Mouse (Mus musculus) hindbrain, embryonic 12.5 days (tissue): ENCODE measurements around the gene Gng12. TPM values are rescaled to one million over a fixed set of nuclear protein-coding genes. Genes with fewer than 3 reads are reported as not detected.
"Not testable (repeated sequence)": the region's sequence is repeated elsewhere in the genome, so short reads cannot be mapped to it uniquely, and the experiment has no call there.

ENCODE experiments used
- ATAC-seq: fragments of 200-750 bp; cut with Nextera tagmentation; 2 replicates; pipeline ENCODE4 v1.8.0; 2017; ENCODE audit warnings: moderate TSS enrichment; ENCODE audit not compliant: low FRiP score
- H3K27ac ChIP-seq: fragments of 300-500 bp; sonication (generic); 2 replicates; pipeline ENCODE4 v1.5.1; 2016; ENCODE audit warnings: mild to moderate bottlenecking
- H3K27me3 ChIP-seq: fragments of 300-500 bp; sonication (generic); 2 replicates; pipeline ENCODE4 v1.6.1; 2016; ENCODE audit warnings: mild to moderate bottlenecking
- H3K36me3 ChIP-seq: fragments of 300-500 bp; sonication (generic); 2 replicates; pipeline ENCODE4 v1.6.1; 2016; ENCODE audit warnings: mild to moderate bottlenecking
- H3K4me1 ChIP-seq: fragments of 300-500 bp; sonication (generic); 2 replicates; pipeline ENCODE4 v1.6.1; 2016
- H3K4me2 ChIP-seq: fragments of 300-500 bp; sonication (generic); replicated peaks from 2 replicates; pipeline ENCODE4 v1.6.1; 2016; ENCODE audit warnings: mild to moderate bottlenecking
- H3K4me3 ChIP-seq: fragments of 300-500 bp; sonication (generic); 2 replicates; pipeline ENCODE4 v1.5.1; 2016; ENCODE audit warnings: mild to moderate bottlenecking
- H3K9ac ChIP-seq: fragments of 300-500 bp; sonication (generic); 2 replicates; pipeline ENCODE4 v1.6.1; 2016; ENCODE audit warnings: mild to moderate bottlenecking, moderate library complexity
- H3K9me3 ChIP-seq: fragments of 300-500 bp; sonication (generic); replicated peaks from 2 replicates; pipeline ENCODE4 v1.6.1; 2016; ENCODE audit warnings: mild to moderate bottlenecking
- WGBS: fragments of 180-500 bp; shearing (Covaris S2); methylation state at CpG from one replicate; pipeline ENCODE4 v1.1.7; 2016; 5-methylcytosine and 5-hydroxymethylcytosine counted together
- polyA plus RNA-seq: library from polyadenylated mRNA; unstranded; fragments of >200 nt; fragmentation: Nextera tagmentation; extraction: Ambion mirVana; gene quantifications from 2 replicates; pipeline ENCODE4 v1.2.1, GENCODE M21; 2016

The Gng12 gene
- polyA plus RNA-seq, result 44.1 and 48.7 TPM in 2 replicates

- H3K9ac ChIP-seq, result peak within 1 kb of the TSS; percentile 74
- H3K27me3 ChIP-seq, result no peaks in the 10 kb centered on the region; the same call in 1 of the 2 replicates
- H3K36me3 ChIP-seq, result no peaks in the 10 kb centered on the region
- peak; percentile 92 for ATAC-seq
- H3K4me3 ChIP-seq, result peak within 1 kb of the TSS; percentile 74
- H3K4me1 ChIP-seq, result peaks cover 11% of the 10 kb centered on the region; the same call in 1 of the 2 replicates
- no peaks in the 10 kb centered on the region for H3K9me3 ChIP-seq
- H3K4me2 ChIP-seq, result peak within 1 kb of the TSS; percentile 70
- no peak within 1 kb of the TSS for H3K27ac ChIP-seq
- under 1% methylated on average over 90 of the region's 98 CpGs for WGBS
These were observed at the start of gene Gng12 for GRCm38 (mm10) chr6:66896119-66896920. Gene Gng12 (plus strand): TSS chr6:66896397.

GRCm38 (mm10) chr6:66848936-66849335 is 47.3 kb upstream of the Gng12 start:
- Histone ChIP-seq H3K4me2 (no peak overlapping the region), H3K4me1 (no peaks in the 10 kb centered on the region), H3K27me3 (no peaks in the 10 kb centered on the region), H3K4me3 (no peak overlapping the region), H3K36me3 (no peaks in the 10 kb centered on the region), H3K9ac (no peak overlapping the region), H3K27ac (no peak overlapping the region), H3K9me3 (no peaks in the 10 kb centered on the region)
- ATAC-seq, result no peak
- 50% methylated on average over 4 of the region's 4 CpGs for WGBS

GRCm38 (mm10) chr6:66856236-66856635 is 40.0 kb upstream of the Gng12 start:
- H3K9ac ChIP-seq, result no peak overlapping the region
- no peaks in the 10 kb centered on the region for H3K9me3 ChIP-seq
- no peak overlapping the region for H3K27ac ChIP-seq
- no peaks in the 10 kb centered on the region for H3K36me3 ChIP-seq
- no peaks in the 10 kb centered on the region for H3K27me3 ChIP-seq
- H3K4me3 ChIP-seq, result no peak overlapping the region
- no peak overlapping the region for H3K4me2 ChIP-seq
- no peak for ATAC-seq
- H3K4me1 ChIP-seq, result no peaks in the 10 kb centered on the region

- Histone ChIP-seq H3K36me3 (no peaks in the 10 kb centered on the region), H3K4me3 (no peak overlapping the region), H3K4me1 (no peaks in the 10 kb centered on the region), H3K9ac (no peak overlapping the region), H3K4me2 (no peak overlapping the region), H3K27ac (no peak overlapping the region), H3K9me3 (no peaks in the 10 kb centered on the region), H3K27me3 (no peaks in the 10 kb centered on the region)
- no peak for ATAC-seq
- WGBS, result 79% methylated on average over 1 of the region's 1 CpGs
These were observed 37.8 kb upstream of the Gng12 start for GRCm38 (mm10) chr6:66858356-66858755.

- H3K9me3 ChIP-seq, result no peaks in the 10 kb centered on the region
- H3K4me3 ChIP-seq, result no peak overlapping the region
- no peaks in the 10 kb centered on the region for H3K4me1 ChIP-seq
- no peaks in the 10 kb centered on the region for H3K27me3 ChIP-seq
- no peaks in the 10 kb centered on the region for H3K36me3 ChIP-seq
- no peak for ATAC-seq
- H3K9ac ChIP-seq, result no peak overlapping the region
- no peak overlapping the region for H3K4me2 ChIP-seq
- no peak overlapping the region for H3K27ac ChIP-seq
These were observed 36.8 kb upstream of the Gng12 start for GRCm38 (mm10) chr6:66859391-66859790.

- Histone ChIP-seq H3K4me3 (no peak overlapping the region), H3K4me1 (no peaks in the 10 kb centered on the region), H3K9me3 (no peaks in the 10 kb centered on the region), H3K36me3 (no peaks in the 10 kb centered on the region), H3K27ac (no peak overlapping the region), H3K9ac (no peak overlapping the region), H3K4me2 (no peak overlapping the region), H3K27me3 (no peaks in the 10 kb centered on the region)
- no peak for ATAC-seq
- WGBS, result 79% methylated on average over 2 of the region's 2 CpGs
These were observed 31.7 kb upstream of the Gng12 start for GRCm38 (mm10) chr6:66864463-66864862.

GRCm38 (mm10) chr6:66866295-66866694 is 29.9 kb upstream of the Gng12 start:
- Histone ChIP-seq H3K4me3 (no peak overlapping the region), H3K9me3 (no peaks in the 10 kb centered on the region), H3K36me3 (no peaks in the 10 kb centered on the region), H3K27me3 (no peaks in the 10 kb centered on the region), H3K4me2 (no peak overlapping the region), H3K4me1 (no peaks in the 10 kb centered on the region), H3K27ac (no peak overlapping the region), H3K9ac (no peak overlapping the region)
- WGBS, result 95% methylated on average over 1 of the region's 1 CpGs
- ATAC-seq, result no peak

- not testable (repeated sequence) for H3K4me2 ChIP-seq, H3K4me1 ChIP-seq, H3K27me3 ChIP-seq, H3K4me3 ChIP-seq, H3K9me3 ChIP-seq, H3K9ac ChIP-seq, H3K36me3 ChIP-seq, H3K27ac ChIP-seq, ATAC-seq
- WGBS, result 95% methylated on average over 13 of the region's 13 CpGs
These were observed 19.1 kb upstream of the Gng12 start for GRCm38 (mm10) chr6:66877048-66877447.

GRCm38 (mm10) chr6:66890349-66891158 is 5.6 kb upstream of the Gng12 start:
- WGBS, result 90% methylated on average over 3 of the region's 3 CpGs
- Histone ChIP-seq H3K27me3 (no peaks in the 10 kb centered on the region), H3K36me3 (no peaks in the 10 kb centered on the region), H3K4me2 (no peak overlapping the region), H3K27ac (no peak overlapping the region), H3K9ac (no peak overlapping the region), H3K9me3 (no peaks in the 10 kb centered on the region), H3K4me3 (no peak overlapping the region), H3K4me1 (no peaks in the 10 kb centered on the region)
- no peak for ATAC-seq

GRCm38 (mm10) chr6:66893950-66894349 is 2.2 kb upstream of the Gng12 start:
- no peaks in the 10 kb centered on the region; the same call in 1 of the 2 replicates for H3K27me3 ChIP-seq
- H3K4me1 ChIP-seq, result peaks cover 11% of the 10 kb centered on the region; the same call in 1 of the 2 replicates
- H3K36me3 ChIP-seq, result no peaks in the 10 kb centered on the region
- 83% methylated on average over 5 of the region's 5 CpGs for WGBS
- no peak overlapping the region for H3K4me3 ChIP-seq
- no peak overlapping the region for H3K4me2 ChIP-seq
- no peak overlapping the region for H3K9ac ChIP-seq
- no peak for ATAC-seq
- H3K27ac ChIP-seq, result no peak overlapping the region
- no peaks in the 10 kb centered on the region for H3K9me3 ChIP-seq

- no peaks in the 10 kb centered on the region; the same call in 1 of the 2 replicates for H3K27me3 ChIP-seq
- no peak overlapping the region for H3K27ac ChIP-seq
- no peak overlapping the region for H3K4me2 ChIP-seq
- H3K4me3 ChIP-seq, result no peak overlapping the region
- H3K36me3 ChIP-seq, result no peaks in the 10 kb centered on the region
- no peak overlapping the region for H3K9ac ChIP-seq
- no peaks in the 10 kb centered on the region for H3K9me3 ChIP-seq
- 64% methylated on average over 1 of the region's 1 CpGs for WGBS
- no peak for ATAC-seq
- H3K4me1 ChIP-seq, result peaks cover 11% of the 10 kb centered on the region; the same call in 1 of the 2 replicates
These were observed 1.2 kb upstream of the Gng12 start for GRCm38 (mm10) chr6:66894999-66895398.

- 2% methylated on average over 25 of the region's 25 CpGs for WGBS
- peak overlapping the region; percentile 70 for H3K4me2 ChIP-seq
- no peak overlapping the region for H3K27ac ChIP-seq
- H3K9me3 ChIP-seq, result no peaks in the 10 kb centered on the region
- peaks cover 11% of the 10 kb centered on the region; the same call in 1 of the 2 replicates for H3K4me1 ChIP-seq
- no peak for ATAC-seq
- no peaks in the 10 kb centered on the region; the same call in 1 of the 2 replicates for H3K27me3 ChIP-seq
- peak overlapping the region; percentile 74 for H3K4me3 ChIP-seq
- no peaks in the 10 kb centered on the region for H3K36me3 ChIP-seq
- peak overlapping the region; percentile 74 for H3K9ac ChIP-seq
These were observed 886 bp downstream of the Gng12 start for GRCm38 (mm10) chr6:66896921-66897645.
